Mouse (Mus musculus) urinary bladder, postnatal 4 days (tissue): ENCODE measurements around the gene Cdh15.

Source experiments
- DNase-seq, 2 experiments: peaks; one replicate each; pipeline ENCODE4 v3.0.0; 2021 to 2022; ENCODE audit warnings: low spot score in 2 of 2

Cdh15 gene

DNA sequence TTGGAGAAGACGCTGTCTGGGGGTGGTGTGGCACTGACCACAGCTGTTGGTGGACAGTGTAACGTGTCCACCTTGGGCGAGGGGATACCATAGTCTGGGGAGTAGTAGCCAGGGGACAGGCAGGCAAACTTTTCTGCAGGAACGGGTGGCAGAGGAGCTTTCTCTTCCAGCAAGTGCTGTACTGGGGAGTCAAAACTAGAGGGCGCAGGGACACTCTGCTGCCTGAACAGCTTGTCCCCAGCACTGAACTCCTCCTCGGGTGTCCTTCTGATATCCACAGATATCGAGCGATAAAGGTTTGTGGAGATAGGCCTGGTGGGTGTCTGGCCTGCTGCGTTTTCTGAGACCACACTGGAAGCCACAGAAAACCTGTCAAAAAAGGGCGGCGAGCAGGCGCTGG, 43.7 kb downstream of the Cdh15 start:
- DNase-seq: no peak

DNA sequence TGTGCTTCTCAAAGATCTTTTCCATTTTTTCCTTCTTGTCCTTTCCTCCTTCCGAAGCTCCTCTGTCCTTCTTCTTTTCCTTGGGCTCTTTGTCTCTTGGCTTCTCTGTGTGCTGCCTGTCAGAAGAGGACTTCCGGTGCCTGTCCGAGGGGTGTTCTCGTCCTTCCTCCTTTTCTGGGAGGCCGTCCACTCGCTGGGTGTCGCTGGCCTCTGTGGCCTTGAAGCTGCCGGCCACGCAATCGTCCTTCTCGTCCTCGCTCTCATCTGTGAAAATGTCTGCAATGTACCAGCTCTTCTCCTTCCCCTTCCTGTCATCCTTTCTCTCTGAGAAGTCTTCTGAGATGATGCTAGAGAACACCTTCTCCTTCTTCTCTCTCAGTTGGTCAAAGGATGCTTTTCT, 45.7 kb downstream of the Cdh15 start:
- DNase-seq: no peak

DNA sequence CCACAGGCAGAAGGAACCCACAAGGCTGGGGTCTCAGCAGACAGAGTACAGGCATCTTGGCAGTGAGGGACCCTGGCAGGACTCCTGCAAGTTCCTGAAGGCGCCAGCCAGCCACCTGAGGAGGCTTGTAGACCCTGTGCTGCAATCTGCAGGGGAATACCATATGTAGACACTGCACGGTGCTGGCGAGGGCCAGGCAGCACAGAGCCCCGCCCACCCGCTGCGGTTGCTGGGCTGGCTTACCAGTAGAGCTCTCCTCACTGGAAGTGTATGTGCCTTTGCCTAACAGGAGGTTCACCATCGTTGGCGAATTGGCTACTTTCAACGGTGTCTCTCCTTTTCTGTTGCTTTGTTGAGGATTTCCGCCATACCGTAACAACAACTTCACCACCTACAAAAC, 48.6 kb downstream of the Cdh15 start:
- DNase-seq: no peak

DNA sequence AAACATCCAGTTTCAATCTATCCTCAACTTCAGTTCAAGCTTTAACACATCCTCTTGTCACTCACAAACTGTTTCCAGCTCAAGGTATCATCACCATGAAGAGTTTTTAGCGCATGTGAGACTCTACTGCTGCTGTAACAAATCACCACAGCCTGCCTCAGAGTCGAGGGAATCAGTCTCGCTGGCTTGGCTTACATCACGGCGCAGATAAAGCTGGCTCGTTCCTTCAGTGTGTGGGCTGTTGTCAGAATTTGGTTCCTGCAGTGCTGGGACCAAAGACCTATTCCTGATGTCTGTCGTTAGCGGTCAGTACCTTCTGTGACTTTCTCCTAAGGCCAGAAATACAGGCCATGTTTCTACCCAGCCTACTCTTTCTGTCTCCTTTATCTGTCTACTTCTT, 49.4 kb downstream of the Cdh15 start:
- DNase-seq: no peak

DNA sequence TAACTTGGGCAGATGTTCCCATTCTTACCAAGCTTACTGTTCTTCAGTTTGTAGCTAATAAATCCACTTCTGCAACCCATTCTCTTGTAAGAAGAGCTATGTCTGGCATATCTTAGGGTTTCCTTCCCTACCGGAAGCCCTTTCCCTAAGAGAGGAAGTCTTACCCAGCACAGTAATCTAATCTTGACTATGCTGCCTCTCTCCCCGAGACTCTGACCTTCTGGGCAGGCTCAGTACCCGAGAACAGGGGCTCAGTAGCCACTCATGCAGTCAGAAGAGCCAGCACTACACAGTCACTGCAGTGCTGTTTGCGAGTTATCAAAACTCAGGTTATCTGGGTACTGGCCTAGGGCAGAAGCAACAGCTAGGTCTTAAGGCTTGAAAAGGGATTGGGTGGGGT, 50.3 kb downstream of the Cdh15 start:
- DNase-seq: no peak

DNA sequence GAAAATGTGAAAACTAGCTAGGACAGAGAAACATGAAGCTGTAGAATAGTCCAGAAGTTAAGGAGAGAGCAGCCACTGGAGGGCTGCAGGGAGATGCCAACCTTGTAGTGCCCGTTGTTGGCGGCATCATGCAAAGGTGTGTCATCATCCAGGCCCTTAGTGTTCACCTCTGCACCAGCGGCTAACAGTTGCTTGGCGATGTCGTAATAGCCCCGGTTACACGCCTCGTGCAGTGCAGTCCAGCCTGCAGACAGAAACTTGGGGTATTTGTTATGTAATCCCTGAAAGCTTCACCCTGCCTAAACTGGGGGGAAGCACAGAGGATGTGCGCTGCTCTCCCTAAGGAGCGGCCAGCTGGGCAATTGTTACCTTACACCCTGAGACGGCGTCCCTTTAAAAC, 50.7 kb downstream of the Cdh15 start:
- no peak for DNase-seq

DNA sequence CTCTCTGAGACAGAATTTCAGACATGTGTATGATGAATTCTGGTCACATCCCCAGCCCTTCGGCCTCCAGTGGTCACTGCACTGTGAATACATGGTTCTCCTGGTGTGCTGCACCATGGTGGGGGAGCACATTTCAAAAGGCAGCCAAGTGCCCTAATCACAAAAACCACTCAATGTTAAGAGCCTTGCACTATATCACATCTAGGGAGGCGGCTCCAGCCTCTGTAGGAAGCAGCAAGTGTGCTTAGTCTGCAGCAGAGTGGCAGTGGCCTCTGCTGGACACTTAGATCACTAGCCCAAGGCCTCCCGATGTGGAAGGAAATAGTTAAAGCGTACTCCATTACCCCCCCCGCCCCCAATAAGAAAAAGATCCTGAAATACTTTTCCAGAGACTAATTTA, 51.3 kb downstream of the Cdh15 start:
- DNase-seq: no peak

DNA sequence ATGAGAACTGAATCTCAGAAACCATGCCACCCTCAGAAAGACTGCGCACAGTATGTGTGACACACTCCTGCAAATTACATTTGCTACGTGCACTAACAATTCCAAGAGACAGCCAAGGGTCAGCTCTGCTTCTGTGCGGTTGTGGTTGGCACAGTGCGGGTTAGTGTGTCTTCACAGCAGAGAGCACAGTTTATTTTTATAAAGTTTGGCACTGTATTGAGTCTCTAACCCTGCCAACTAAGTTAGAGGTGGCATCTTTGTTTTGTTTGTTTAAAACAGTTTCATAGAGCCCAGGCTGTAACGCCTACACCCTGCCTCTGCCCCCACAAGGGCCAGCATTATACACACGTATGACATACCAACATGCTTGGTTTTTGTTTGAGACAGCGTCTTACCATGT, 53.7 kb downstream of the Cdh15 start:
- no peak for DNase-seq

DNA sequence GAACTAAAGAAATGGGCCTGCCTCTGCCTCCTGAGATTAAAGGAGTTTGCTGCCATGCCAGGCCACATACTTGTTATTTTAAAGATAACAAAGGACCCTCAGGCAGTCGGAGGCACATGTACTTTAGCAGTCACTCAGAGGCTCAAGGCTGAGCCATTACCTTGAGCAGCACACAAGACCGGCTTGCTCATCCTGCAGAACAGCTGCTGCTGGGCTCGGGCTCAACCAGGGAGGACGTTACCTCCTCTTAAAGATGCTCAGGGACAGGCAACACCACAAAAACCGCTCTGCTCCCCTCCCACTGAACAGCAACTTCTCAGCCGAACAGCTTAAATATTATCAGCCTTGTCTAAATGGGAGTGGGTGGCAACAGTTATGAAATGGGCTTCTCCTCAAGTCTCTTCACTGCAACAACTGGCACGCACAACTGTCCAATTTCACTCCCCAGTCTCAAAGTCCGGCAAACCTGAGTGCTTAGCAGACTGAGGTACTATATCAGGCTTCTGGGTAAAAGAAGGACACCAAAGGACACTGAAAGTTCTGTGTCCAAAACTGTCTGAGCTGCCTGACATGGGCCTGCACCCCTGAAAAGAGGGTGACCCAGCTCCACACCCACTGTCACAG, 54.2 kb downstream of the Cdh15 start:
- DNase-seq: no peak

DNA sequence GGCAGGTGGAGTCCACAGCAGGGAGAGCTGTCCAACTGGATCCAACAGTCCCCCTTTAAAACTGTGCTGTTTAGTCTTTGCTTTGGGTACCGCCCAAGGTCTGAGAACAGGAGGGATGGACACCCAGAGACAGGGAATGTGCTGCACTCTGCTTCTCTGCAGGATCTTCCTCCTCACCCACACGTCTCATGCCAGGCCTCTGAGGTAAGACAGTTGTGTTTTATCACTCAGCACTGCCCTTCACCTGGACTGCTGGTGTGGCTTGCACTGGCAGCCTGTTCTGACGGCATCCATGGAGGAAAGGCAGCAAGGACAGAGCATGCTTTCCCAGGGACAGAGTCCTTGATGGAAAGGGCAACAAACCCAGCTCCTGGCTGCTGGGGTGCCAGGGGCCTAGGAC, 54.8 kb downstream of the Cdh15 start:
- DNase-seq: no peak

DNA sequence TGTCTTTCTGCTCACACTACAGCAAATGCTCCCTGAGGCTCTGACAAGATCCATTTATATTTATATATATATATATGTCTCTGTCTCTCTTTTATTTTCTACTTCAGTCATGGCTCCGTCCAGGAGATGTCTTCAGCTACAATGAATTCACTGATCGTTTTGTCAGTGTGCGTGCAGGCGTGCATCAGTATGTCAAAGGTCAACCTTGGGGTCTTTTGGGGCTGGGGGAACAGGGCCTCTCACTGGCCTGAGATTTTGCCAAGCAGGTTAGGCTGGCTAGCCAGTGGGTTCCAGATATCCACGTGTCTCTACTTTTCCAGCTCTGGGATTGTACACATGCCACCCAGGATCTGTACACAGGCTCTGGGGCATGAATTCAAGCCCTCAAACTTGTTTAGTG, 55.2 kb downstream of the Cdh15 start:
- DNase-seq: no peak

DNA sequence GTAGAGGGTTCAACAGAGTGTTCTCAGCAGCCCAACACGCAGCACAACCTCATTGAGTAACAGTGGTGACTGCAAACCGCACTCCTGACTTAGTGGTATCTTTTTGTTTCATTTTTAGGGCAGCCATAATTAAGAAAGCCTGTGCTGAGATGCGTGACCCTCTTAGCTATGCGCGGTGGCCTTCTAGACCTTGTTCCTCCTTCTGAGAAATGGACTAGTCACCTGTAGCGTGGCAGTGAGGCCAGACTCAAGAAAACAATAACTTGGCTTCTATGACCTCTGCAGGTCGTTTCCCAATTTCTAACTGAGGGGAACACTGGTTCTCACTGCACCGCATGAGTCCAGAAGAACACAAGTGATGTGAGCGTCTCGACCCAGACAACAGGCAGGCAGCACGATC, 56.7 kb downstream of the Cdh15 start:
- no peak for DNase-seq

DNA sequence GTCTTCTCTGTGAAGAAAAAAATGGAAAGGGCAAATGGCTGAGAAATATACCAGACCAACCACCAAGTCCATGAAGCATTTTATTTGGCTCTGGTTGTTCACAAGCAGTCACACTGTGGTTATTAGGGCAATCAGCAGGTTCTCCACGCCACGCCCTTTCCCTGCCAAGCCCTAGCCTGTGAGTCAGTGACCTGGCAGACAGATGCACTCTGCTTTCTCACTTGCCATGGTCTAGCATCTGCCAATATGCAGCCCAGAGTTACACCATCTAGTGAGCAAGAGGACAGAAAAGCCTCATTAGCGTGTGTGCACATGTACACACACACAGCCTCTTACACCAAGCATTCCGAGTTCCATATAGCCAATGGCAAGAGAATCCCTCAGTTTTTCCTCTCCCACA, 57.6 kb downstream of the Cdh15 start:
- DNase-seq: no peak

DNA sequence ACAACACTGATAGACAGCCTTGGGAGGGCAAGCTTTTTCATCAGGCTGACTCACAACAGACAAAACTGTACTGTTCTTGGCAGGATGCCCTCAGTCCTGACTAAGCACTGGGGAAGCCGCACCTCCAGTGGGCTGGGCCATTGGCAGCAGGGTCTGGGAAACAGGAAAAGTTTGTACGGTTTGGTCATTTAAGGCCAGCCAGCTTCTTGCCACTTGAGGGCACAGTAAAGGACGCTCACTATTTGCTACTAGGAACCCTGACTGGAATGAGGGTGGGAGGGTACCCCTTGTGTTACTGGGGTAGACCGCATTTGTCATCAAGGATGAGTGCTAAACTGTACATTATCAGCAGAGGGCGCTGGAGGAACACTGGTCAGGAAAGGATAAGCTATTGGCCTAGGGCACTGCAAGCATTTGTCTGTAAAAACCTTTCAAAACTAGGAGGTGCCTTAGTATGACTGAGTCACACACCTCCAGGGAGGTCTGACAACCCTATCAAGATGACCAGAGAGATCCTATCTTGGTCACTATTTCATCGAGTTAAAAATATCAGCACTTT, 58.8 kb downstream of the Cdh15 start:
- DNase-seq: peak; percentile 83 to 84

DNA sequence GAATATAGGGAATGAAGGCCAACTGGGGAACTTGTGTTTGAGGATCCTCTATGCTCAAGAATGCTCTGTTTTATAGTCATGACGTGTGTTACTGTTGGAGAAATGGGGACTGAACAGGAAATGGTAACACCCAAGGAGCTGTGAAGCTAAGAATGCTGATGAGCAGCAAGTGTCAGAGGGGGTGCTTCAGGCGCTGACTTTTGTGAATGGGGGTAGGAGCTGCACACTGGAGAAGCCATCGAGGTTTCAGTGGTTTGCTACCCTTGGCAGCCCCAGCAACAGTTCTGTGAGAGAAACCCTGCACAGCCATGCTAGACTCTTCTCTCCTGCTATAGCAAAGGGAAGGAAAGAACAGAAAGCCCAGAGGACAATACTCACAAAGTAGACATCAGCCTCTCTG, 64.4 kb downstream of the Cdh15 start:
- no peak for DNase-seq

DNA sequence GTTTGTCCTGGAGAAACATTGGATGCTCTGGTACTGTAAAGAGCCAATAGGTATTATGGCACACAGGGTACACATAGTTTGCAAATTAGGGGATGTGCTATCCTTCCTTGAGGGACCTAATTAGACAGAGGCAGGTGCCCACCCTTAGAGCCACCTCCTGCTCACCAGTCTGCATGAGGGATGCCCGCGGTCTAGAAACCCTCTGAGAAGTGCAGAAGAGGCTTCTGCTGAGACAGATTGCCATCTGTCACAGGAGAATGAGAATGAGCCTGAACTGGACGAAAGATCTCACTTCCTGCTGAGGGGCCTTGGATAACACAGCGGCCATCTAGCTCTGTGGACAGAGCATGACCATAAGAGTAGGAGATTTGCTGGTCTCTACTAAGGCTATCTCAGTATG, 65.1 kb downstream of the Cdh15 start:
- no peak for DNase-seq

DNA sequence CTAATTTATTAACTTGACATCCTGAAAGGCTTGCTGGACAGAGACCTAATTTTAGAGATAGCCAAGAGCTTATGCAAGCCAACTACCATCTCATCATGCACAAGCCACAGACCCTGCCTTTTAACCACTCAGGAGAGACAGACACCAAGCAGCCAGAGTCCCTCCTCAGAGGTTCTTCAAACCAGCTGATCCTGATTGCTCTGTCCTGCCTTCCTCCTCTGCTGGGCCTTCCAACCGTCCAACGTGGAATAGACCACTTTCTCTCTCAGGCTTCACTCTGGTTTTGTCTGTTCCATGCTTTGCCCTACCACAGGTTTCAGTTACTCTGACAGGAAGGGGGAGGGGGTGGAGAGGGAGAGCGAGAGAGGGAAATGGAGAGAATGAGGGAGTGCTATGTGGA, 69.0 kb downstream of the Cdh15 start:
- DNase-seq: no peak
